Mouse (Mus musculus) hindbrain, embryonic 14.5 days (tissue): ENCODE data around the gene Gcnt3. TPM values are rescaled to one million over a fixed set of nuclear protein-coding genes. Genes with fewer than 3 reads are reported as not detected.
"Not testable (repeated sequence)": the region's sequence is repeated elsewhere in the genome, so short reads cannot be mapped to it uniquely, and the experiment has no call there.

Source experiments
- ATAC-seq: fragments of 200-750 bp; cut with Nextera tagmentation; 2 replicates; pipeline ENCODE4 v1.8.0; 2017; ENCODE audit warnings: moderate number of reproducible peaks, mild to moderate bottlenecking, moderate TSS enrichment, moderate library complexity; ENCODE audit not compliant: low FRiP score
- DNase-seq: peaks from one replicate; pipeline ENCODE4 v3.0.0-alpha.2; 2015; ENCODE audit warnings: low spot score
- H3K27ac ChIP-seq: fragments of 300-500 bp; sonication (generic); 2 replicates; pipeline ENCODE4 v1.5.1; 2014; ENCODE audit warnings: mild to moderate bottlenecking, moderate library complexity
- H3K27me3 ChIP-seq: fragments of 300-500 bp; sonication (generic); 2 replicates; pipeline ENCODE4 v1.6.1; 2014; ENCODE audit warnings: mild to moderate bottlenecking, low read length, mixed read lengths; ENCODE audit not compliant: control insufficient read depth, insufficient read depth
- H3K36me3 ChIP-seq: fragments of 300-500 bp; sonication (generic); replicated peaks from 2 replicates; pipeline ENCODE4 v1.6.1; 2014; ENCODE audit not compliant: control insufficient read depth, insufficient read depth
- H3K4me1 ChIP-seq: fragments of 300-500 bp; sonication (generic); replicated peaks from 2 replicates; pipeline ENCODE4 v1.6.1; 2014; ENCODE audit warnings: antibody characterized with exemption, low read length, mixed read lengths; ENCODE audit not compliant: control insufficient read depth, insufficient read depth
- H3K4me2 ChIP-seq: fragments of 300-500 bp; sonication (generic); replicated peaks from 2 replicates; pipeline ENCODE4 v1.6.1; 2014; ENCODE audit warnings: mild to moderate bottlenecking, moderate library complexity
- H3K4me3 ChIP-seq: fragments of 300-500 bp; sonication (generic); replicated peaks from 2 replicates; pipeline ENCODE4 v1.5.1; 2014; ENCODE audit warnings: mild to moderate bottlenecking, low read length
- H3K9ac ChIP-seq: fragments of 300-500 bp; sonication (generic); 2 replicates; pipeline ENCODE4 v1.6.1; 2014
- H3K9me3 ChIP-seq: fragments of 300-500 bp; sonication (generic); 2 replicates; pipeline ENCODE4 v1.6.1; 2016; ENCODE audit warnings: low read length; ENCODE audit not compliant: control insufficient read depth
- WGBS: fragments of 180-500 bp; shearing (Covaris S2); extraction: QIAGEN DNeasy Blood & Tissue Kit; methylation state at CpG from one replicate; pipeline ENCODE4 v1.1.7; 2014; 5-methylcytosine and 5-hydroxymethylcytosine counted together
- polyA plus RNA-seq: library from polyadenylated mRNA; unstranded; fragments of >200 nt; fragmentation: Nextera tagmentation; extraction: Ambion mirVana; gene quantifications from 2 replicates; pipeline ENCODE4 v1.2.1, GENCODE M21; 2014

The Gcnt3 gene
- polyA plus RNA-seq, 1 experiment from 2014 or later: not detected

DNA sequence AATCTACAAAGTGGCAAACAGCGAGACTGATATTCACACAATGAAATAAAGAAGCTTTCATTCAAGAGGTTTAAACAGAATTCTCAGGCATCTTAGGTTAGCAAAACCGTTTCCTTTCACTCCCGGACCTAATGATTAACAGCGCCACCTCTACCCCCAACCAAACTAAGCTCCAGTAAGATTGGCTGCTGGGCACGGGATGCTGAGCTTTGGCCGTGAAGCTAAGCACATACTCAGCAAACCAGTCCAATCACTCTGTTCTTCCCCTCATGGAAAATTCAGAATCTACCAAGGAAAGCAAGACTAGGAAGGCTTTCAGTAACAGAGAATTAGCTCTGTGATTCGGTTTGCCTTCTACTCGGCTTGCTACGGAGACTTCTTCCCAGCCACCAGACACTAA, 4.8 kb downstream of the Gcnt3 start:
- DNase-seq: no peak

GRCm38 (mm10) chr9:70032167-70032566, 5.7 kb downstream of the Gcnt3 start:
- ATAC-seq (no peak), DNase-seq (no peak)
- Histone ChIP-seq H3K36me3 (no peaks in the 10 kb centered on the region), H3K27me3 (no peaks in the 10 kb centered on the region), H3K9ac (no peak overlapping the region), H3K4me3 (no peak overlapping the region), H3K9me3 (no peaks in the 10 kb centered on the region), H3K4me1 (no peaks in the 10 kb centered on the region), H3K4me2 (no peak overlapping the region), H3K27ac (no peak overlapping the region)
- WGBS: 93% methylated on average over 1 of the region's 1 CpGs

More for the DNA sequence above, 4.8 kb downstream of the Gcnt3 start:
- no peak overlapping the region for H3K9ac ChIP-seq
- no peaks in the 10 kb centered on the region for H3K4me1 ChIP-seq
- H3K27ac ChIP-seq: no peak overlapping the region
- H3K27me3 ChIP-seq: no peaks in the 10 kb centered on the region
- no peak overlapping the region for H3K4me3 ChIP-seq
- H3K9me3 ChIP-seq: no peaks in the 10 kb centered on the region
- H3K4me2 ChIP-seq: no peak overlapping the region
- H3K36me3 ChIP-seq: no peaks in the 10 kb centered on the region
- 74% methylated on average over 9 of the region's 9 CpGs for WGBS
- ATAC-seq: no peak

GRCm38 (mm10) chr9:70025365-70026012, 12.4 kb downstream of the Gcnt3 start:
- H3K27me3 ChIP-seq: no peaks in the 10 kb centered on the region
- H3K4me1 ChIP-seq: no peaks in the 10 kb centered on the region
- WGBS: 93% methylated on average over 2 of the region's 2 CpGs
- no peak for ATAC-seq
- H3K9me3 ChIP-seq: no peaks in the 10 kb centered on the region
- H3K36me3 ChIP-seq: peaks cover 14% of the 10 kb centered on the region
- H3K4me2 ChIP-seq: no peak overlapping the region
- H3K9ac ChIP-seq: no peak overlapping the region
- DNase-seq: no peak
- H3K4me3 ChIP-seq: no peak overlapping the region
- no peak overlapping the region for H3K27ac ChIP-seq

GRCm38 (mm10) chr9:70024648-70025047, 13.2 kb downstream of the Gcnt3 start:
- H3K4me1 ChIP-seq: no peaks in the 10 kb centered on the region
- H3K27ac ChIP-seq: no peak overlapping the region
- H3K27me3 ChIP-seq: no peaks in the 10 kb centered on the region
- no peak for DNase-seq
- H3K9me3 ChIP-seq: no peaks in the 10 kb centered on the region
- no peak for ATAC-seq
- H3K9ac ChIP-seq: no peak overlapping the region
- H3K4me3 ChIP-seq: no peak overlapping the region
- H3K4me2 ChIP-seq: no peak overlapping the region
- peaks cover 20% of the 10 kb centered on the region for H3K36me3 ChIP-seq

GRCm38 (mm10) chr9:70023615-70024014, 14.3 kb downstream of the Gcnt3 start:
- not testable (repeated sequence) for H3K4me1 ChIP-seq, H3K27ac ChIP-seq, ATAC-seq, H3K4me3 ChIP-seq, DNase-seq, H3K4me2 ChIP-seq, H3K27me3 ChIP-seq, H3K9me3 ChIP-seq, H3K9ac ChIP-seq
- WGBS: 87% methylated on average over 1 of the region's 1 CpGs
- H3K36me3 ChIP-seq: peaks cover 20% of the 10 kb centered on the region

DNA sequence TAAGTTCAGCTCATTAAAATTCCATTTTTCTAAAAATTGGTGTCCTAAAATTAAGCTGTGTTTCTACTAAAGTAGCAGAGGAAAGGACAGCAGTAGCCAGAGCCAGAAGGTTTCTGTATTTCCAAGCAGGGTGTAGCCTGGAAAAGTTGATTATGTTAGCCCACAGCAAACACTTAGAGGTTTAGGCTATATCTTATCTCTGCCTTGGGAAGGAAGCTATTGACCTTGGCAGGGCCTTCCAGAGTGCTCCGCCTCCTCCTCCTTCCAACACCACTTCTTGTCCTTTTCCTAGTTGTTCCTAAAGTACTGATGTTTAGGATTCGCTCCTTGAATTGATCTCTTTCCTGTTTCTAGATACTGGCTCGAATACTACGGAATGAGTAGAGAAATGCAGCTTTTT, 15.8 kb downstream of the Gcnt3 start:
- ATAC-seq (no peak), DNase-seq (no peak)
- 94% methylated on average over 4 of the region's 4 CpGs for WGBS
- H3K36me3 ChIP-seq: peaks cover 22% of the 10 kb centered on the region
- H3K4me1 ChIP-seq: no peaks in the 10 kb centered on the region
- no peak overlapping the region for H3K4me3 ChIP-seq
- no peaks in the 10 kb centered on the region for H3K9me3 ChIP-seq
- no peak overlapping the region for H3K9ac ChIP-seq
- H3K27me3 ChIP-seq: no peaks in the 10 kb centered on the region
- H3K27ac ChIP-seq: no peak overlapping the region
- H3K4me2 ChIP-seq: no peak overlapping the region

DNA sequence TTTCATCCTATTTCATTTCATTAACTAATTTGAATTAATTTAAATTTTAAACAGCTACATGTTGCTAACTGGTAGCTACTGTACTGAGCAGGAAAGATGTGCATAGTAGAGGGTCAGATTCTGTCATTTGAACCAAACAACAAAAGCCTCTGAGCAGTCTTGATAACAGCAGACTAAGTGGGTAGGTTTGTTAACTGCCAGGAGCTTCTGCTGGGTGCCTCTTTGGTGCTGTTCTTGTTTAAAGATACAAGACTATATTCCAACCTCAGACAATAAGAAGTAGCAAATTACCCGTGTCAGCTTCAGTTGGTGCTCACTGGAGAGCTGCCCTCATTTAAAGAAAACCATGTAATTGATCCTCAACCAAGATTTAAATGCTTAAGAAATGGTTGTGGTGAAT, 16.3 kb downstream of the Gcnt3 start:
- H3K4me1 ChIP-seq: no peaks in the 10 kb centered on the region
- no peak overlapping the region for H3K9ac ChIP-seq
- H3K4me3 ChIP-seq: no peak overlapping the region
- H3K27ac ChIP-seq: no peak overlapping the region
- DNase-seq (no peak), ATAC-seq (no peak)
- peaks cover 27% of the 10 kb centered on the region for H3K36me3 ChIP-seq
- H3K9me3 ChIP-seq: no peaks in the 10 kb centered on the region
- WGBS: 76% methylated on average over 1 of the region's 1 CpGs
- no peak overlapping the region for H3K4me2 ChIP-seq
- H3K27me3 ChIP-seq: no peaks in the 10 kb centered on the region

- no peak overlapping the region for H3K4me2 ChIP-seq
- H3K9ac ChIP-seq: no peak overlapping the region
- no peaks in the 10 kb centered on the region for H3K9me3 ChIP-seq
- no peaks in the 10 kb centered on the region for H3K27me3 ChIP-seq
- no peak for ATAC-seq
- H3K4me3 ChIP-seq: no peak overlapping the region
- peaks cover under 1% of the 10 kb centered on the region; the same call in 1 of the 2 replicates for H3K4me1 ChIP-seq
- no peak overlapping the region for H3K27ac ChIP-seq
- peaks cover 32% of the 10 kb centered on the region for H3K36me3 ChIP-seq
- peak; percentile 66 for DNase-seq
Measured at GRCm38 (mm10) chr9:70018879-70019278, 19.0 kb downstream of the Gcnt3 start.

DNA sequence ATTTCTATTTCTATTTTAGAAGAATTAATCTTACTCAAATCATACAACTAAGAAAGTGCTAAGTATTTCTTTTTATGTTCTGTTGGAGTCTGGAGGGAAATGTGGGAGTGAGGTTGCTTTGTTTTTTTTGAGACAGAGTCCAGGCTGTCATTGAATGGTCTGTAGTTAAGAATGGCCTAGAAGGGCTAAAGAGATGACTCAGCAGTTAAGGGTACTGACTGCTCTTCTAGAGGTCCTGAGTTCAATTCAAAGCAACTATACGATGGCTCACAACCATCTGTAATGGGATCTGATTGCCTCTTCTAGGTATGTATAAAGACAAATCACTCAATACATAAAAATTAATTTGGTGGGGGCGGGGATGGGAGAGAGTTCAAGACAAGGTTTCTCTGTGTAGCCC, 22.3 kb downstream of the Gcnt3 start:
- H3K9ac ChIP-seq: no peak overlapping the region
- H3K9me3 ChIP-seq: no peaks in the 10 kb centered on the region
- H3K27ac ChIP-seq: no peak overlapping the region
- H3K4me2 ChIP-seq: no peak overlapping the region
- 94% methylated on average over 2 of the region's 2 CpGs for WGBS
- ATAC-seq: no peak
- H3K36me3 ChIP-seq: peaks cover 27% of the 10 kb centered on the region
- no peaks in the 10 kb centered on the region for H3K27me3 ChIP-seq
- no peak overlapping the region for H3K4me3 ChIP-seq
- H3K4me1 ChIP-seq: peaks cover 10% of the 10 kb centered on the region
- no peak for DNase-seq

- peak; percentile 97 for ATAC-seq
Measured at GRCm38 (mm10) chr9:70012408-70012901, 25.4 kb downstream of the Gcnt3 start, which contains the start of gene Gtf2a2. Gene Gtf2a2 (plus strand): TSS chr9:70012550.

More at GRCm38 (mm10) chr9:70012408-70012901, 25.4 kb downstream of the Gcnt3 start, which contains the start of gene Gtf2a2:
- peak; percentile 96 for DNase-seq
- Histone ChIP-seq H3K4me1 (peaks cover 10% of the 10 kb centered on the region), H3K9me3 (no peaks in the 10 kb centered on the region), H3K4me3 (peak within 1 kb of the TSS; percentile 84), H3K36me3 (peaks cover 50% of the 10 kb centered on the region), H3K27me3 (no peaks in the 10 kb centered on the region), H3K9ac (peak within 1 kb of the TSS; percentile 91), H3K27ac (peak within 1 kb of the TSS; percentile 94), H3K4me2 (peak within 1 kb of the TSS; percentile 91)
- WGBS: under 1% methylated on average over 57 of the region's 57 CpGs
